Mouse (Mus musculus) B cell, adult 2 months (primary cell): Measurements from ENCODE around the gene Ina.
"Not testable (repeated sequence)": the region's sequence is repeated elsewhere in the genome, so short reads cannot be mapped to it uniquely, and the experiment has no call there.

ENCODE experiments used
- DNase-seq, 2 experiments: peaks; one replicate each; pipeline ENCODE4 v3.0.0; 2022

Ina gene

DNA sequence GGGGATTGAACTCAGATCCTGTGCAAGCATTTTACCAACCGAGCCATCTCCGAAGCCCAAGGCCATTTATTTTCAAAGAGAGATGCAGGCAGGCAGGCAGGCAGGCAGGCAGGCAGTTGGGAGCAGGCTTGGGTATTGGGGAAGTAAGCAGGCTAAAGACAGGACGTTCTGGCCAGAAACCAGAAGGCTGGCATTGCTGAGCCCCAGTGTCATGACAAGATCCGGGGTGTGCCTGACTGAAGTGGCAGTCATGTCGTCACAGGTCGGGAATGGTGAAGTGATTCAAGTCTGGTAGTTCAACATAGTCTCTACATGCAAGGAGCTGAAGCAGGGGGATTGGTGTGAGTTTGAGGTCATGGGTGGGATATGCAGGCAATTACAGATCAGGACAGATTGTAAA, 26.9 kb upstream of the Ina start:
- DNase-seq = no peak

DNA sequence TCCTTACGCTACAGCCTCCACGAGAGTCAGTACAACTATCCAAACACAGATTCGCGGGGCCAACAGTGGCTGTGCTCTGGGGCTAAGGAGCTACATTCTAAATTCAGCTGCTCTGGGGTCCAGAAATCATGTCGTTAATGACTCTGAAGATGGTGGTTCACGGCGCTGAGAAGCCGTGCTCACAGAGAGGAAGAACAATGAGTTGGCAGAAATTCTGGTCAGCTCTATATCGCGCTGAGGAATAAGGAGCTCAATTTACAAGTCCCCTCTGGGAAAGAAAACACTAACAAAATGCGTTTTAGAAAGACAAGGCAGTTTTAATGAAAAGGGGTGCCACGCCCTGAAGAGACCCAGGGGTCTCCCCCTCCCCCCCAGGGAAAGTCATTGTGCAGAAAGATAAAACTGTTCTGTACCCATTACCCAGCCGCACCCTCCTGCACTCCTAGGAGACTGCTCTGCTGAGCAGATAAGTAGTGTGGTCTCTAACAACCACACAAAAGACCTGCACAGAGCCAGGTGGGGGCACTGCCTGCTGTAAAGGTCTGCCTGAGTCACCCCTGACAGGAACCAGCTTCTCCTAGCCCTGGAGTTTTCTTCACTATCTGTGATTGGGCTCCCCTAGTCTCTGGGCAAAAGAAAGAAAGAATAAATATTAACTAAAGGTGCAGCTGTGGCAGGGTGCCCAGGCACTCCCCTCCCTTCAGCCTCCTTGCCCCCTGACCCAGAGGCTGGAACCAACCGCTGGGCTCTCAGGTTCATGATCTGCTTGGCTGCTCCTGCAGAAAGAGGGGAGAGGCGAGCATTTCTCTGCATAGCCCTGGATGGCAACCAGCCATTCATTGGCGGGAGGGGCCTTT, 26.0 kb upstream of the Ina start:
- no peak for DNase-seq

DNA sequence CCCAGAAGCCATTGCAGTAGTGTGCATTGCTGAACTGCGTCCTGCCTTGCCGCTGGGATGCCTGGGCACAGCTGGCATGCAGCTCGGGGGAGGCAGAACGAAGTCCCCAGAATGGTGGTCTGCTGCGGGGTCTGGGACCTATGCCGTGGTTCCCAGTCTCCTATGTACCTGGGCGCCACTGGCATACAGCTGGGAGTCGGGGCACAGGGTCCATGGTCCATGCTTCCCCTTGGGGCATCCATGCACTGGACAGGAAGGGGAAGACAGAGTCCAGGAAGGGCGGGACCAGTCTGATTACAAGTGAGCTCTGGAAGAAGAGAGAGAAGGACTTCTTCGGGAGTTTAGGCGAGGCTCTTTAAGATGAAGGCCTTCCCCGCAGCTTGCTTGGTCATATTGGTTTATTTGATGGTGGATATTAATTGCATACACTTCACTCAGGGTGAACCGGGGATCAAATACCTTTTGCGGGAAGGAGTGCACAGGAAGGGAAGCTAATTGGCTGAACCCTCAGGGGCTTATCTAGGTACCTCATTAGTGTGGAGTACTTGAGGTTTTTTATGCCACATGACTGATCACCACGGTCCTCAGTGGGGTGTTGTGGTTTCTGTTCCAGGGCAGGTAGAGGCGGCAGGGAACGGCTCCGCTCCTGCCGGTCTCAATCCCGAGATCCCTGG, 24.9 kb upstream of the Ina start:
- DNase-seq = no peak

DNA sequence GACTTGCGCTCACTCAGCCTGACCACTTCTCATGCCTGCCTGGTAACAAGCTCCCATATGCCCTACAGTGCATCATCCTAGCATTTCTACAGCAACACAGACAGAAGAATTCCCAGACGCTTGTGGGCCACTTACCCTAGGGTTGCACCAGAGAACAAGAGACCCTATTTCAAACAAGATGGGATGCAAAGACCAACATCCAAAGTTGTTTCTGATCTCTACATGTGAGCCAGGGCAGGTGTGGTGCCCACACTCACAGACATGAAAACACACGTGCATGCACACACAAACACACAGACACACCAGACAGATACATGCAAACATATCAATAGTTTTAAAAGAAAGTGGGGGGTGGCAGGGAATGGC, 24.4 kb upstream of the Ina start:
- no peak for DNase-seq

DNA sequence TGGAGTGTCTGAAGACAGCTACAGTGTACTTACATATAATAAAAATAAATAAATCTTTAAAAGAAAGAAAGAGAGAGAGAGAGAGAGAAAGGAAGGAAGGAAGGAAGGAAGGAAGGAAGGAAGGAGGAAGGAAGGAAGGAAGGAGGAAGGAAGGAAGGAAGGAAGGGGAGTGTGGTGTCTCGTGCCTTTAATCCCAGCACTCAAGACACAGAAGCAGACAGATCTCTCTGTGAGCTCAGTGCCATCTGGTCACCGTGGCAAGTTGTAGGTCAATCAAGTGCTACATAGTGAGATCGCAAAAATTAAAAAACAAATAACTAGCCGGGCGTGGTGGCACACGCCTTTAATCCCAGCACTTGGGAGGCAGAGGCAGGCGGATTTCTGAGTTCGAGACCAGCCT, 23.9 kb upstream of the Ina start:
- not testable (repeated sequence) for DNase-seq

DNA sequence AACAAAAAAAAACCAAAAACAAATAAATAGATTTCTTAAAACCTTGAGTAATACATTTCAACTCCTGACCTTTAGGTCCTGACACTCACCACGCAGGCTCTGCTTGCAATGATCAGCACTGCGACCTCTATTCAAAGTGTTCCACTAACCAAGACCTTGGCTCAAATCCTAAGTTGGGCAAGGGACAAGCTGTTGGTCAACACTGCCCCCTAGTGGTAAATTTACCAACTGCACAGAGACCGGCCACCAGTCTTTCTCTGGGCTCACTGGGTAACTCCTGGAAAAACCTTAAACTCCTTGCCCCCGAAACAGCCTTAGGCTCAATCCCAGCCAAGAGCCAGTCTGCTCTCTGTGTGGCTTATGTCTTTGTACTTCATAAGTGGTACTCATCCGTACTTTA, 23.4 kb upstream of the Ina start:
- DNase-seq = peak; percentile 89 to 91

DNA sequence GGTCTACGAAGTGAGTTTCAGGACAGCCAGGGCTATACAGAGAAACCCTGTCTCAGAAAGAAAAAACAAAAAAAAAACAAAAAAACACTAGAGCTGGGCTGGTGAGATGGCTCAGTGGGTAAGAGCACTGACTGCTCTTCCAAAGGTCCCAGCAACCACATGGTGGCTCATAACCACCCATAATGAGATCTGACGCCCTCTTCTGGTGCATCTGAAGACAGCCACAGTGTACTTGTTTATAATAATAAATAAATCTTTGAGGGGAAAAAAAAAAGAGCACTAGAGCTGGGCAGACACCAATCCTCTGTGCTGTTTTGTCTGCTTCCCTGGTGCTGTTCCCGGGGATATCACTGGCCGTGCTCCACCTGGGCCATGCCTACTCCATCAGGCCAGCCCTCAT, 22.2 kb upstream of the Ina start:
- DNase-seq = not testable (repeated sequence)

DNA sequence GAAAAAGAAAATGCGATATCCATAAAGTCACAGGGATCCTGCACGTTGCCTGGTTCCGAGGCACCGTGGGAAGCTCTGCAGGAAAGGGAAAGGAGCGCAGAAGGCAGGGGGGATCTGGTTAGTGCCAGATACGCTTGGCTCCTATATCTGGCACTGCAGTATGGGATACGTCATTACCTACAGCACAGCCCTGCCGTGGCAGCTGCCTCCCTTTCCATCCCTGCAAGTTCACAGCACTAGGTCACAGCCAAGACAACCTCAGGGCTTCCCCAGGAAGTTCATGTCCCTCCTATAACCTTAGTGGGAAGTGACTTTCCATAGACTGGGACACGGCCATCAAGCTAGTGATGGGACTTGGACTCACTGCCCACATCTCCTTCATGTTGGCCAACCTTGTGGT, 18.4 kb upstream of the Ina start:
- no peak for DNase-seq

DNA sequence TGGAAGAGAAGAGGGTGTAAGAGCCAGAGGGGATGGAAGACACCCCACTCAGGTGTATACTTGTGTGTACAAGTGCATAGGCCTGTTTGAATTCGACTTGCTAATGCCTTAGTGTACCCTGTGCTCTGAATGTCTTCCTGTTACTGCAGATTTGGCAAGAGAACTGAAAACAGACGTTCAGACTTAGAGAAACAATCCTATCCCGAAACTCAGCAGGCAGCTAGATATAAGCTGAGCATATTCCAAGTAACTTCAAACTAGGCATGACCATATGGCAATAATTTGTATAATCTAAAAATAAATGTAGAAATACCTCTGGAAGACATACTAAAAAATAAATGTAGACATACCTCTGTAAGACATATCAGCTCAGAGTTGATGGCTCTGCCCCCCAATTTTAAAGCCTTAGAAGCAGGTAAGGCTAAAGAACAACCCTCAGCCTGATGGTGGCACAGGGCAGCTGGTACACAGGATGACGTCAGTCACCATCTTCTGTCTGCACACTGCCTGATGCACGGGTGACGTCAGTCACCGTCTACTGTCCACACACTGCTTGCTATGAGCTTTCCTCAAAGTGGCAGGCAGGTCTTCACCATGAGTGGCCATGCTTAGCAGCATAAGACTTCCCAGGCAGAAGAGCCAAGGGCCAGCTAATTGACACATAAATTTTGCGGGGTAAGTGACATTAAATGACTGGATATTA, 16.2 kb upstream of the Ina start:
- no peak for DNase-seq

DNA sequence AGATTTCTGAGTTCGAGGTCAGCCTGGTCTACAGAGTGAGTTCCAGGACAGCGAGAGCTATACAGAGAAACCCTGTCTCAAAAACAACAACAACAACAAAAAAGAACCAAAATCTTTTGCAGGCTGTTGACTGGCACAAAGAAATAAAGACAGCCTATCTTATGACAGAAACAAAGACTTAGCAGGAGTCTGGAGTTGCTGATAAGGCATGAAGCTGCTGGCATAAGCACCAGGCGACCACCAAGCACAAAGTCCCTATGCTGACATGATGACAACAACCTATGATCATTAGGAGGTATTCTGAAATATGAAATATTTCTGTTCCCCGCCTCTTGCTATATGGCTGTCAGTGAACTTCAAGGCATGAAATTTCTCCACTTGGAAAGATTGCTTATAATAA, 15.5 kb upstream of the Ina start:
- DNase-seq = no peak

DNA sequence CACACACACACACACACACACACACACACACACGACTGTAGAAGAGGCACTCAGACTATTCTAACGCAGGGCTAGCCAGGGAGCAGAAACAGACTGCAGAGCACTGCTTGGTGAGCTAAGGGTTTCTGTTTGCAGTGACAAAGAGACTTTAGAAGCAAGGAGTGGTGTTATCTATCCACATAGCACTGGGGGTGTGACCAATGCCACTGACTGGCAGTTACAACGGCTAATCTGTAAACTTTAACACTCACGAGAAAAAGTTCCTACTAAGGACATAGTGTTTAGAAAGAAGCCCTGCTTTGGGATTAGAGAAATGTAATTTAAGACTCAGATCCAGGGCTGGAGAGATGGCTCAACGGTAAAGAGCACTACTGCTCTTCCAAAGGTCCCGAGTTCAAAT, 14.7 kb upstream of the Ina start:
- no peak for DNase-seq

DNA sequence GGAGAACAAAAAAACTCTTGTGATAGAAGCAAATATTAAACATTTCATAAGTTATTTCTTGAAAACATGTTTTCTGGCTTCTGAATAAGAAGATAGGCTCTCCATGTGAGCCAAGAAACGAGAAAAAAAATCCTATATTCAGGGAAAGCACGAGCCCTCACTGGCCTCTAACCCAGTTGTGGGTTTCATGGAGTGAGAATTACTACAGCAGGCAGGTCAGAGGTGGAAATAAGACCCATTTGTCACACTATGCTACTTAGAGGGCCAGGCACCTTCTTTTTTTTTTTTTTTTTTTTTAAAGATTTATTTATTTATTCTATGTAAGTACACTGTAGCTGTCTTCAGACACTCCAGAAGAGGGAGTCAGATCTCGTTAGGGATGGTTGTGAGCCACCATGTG, 14.1 kb upstream of the Ina start:
- DNase-seq = not testable (repeated sequence)

DNA sequence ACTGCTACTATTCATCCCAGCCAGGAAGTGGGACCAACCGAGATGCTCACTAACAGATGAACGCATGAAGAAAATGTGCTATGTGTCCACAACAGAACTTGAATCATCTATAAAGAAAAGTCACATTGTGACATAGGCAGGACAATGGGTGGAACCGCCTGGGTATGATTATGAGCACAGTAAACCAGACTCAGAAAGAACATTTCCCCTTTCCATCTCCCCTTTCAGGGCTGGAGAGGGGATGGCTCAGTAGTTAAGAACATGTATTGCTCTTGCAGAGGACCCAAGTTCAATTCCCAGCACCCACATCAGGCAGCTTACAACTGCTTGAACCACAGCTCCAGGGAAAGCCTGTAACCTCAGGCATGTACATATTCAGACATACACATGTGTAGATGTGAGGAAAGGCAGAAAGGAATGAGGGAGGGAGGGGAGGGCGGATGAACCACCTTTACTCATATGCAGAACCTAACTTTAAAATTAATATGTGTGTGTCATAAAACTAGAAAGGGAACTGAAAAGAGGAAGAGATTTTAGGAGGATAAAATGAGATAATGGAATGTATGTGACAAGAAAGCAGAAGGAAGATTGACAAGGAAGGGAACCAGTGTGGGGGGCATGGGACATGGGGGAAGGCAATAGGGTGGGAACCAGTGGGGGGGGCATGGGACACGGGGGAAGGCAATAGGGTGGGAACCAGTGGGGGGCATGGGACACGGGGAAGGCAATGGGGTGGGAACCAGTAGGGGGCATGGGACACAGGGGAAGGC, 10.6 kb upstream of the Ina start:
- no peak for DNase-seq

DNA sequence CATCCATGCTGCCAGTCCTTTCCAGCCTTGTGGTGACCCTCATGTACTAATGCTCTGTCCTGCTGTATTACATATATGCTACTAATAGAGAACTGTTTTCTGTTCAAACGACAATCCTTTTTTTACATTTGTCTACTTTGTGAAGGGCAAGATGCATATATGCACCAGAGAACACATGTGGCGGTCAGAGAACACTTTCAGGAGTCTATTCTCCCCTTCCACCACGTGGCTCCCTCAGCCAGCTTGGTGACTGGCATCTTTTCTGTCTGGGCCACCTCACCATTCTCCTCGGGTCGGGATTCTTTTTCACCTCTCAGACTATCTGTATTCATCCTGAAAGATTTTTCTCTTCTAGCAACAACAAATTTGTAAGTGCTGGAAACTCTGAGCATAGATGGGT, 8.6 kb upstream of the Ina start:
- no peak for DNase-seq

DNA sequence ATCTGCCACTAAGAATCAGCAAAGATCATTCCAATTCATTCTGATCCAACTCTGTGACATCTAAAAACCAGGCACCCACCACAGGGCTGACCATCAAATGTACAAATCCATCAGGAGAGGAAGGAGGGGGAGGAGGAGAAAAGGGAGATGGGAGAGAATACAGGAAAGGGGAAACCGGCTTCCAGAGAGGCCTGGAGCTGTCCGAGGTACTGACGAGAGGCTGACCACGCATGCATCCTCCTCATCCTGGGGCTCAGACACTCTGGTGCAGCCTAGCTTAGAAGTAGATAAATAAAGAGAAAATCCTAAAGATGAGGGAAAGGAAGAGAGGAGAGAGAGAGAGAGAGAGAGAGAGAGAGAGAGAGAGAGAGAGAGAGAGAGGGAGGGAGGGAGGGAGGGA, 8.2 kb upstream of the Ina start:
- DNase-seq = no peak

DNA sequence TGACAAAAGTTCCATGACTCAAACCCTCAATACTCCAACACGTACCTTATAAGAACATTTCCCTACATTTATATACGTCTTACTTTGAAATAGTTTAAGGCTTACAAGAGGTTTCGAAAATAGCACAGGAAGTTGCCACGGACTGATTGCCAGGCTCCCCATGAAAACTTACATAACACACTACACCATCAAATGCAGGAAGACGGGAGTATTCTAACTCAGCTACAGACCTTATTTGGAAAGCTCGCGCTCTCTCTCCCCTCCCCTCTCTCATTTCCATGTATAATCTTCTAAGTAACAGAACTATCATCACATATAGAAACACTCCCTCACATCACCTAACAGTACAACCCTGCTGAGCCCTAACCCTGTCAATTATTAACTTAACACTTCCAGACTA, 5.1 kb upstream of the Ina start:
- DNase-seq = no peak

DNA sequence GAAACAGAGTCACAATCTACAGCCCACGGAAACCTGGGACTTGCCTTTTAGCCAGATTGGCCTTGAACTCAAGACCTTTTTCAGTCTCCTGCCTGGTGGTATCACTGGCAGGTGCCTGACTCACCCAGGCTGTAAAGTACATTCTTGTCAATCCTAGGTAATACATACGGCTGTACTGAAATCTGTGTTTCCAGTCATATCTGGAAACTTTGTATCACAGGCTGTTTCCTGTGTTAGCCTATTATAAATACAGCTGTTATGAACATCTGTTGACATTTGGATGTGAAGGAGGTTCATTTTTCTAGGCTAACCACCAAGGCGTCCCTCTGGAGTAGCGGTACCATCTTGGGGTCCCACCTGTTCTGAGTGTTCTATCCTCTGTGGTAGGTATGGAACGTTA, 4.6 kb upstream of the Ina start:
- no peak for DNase-seq

DNA sequence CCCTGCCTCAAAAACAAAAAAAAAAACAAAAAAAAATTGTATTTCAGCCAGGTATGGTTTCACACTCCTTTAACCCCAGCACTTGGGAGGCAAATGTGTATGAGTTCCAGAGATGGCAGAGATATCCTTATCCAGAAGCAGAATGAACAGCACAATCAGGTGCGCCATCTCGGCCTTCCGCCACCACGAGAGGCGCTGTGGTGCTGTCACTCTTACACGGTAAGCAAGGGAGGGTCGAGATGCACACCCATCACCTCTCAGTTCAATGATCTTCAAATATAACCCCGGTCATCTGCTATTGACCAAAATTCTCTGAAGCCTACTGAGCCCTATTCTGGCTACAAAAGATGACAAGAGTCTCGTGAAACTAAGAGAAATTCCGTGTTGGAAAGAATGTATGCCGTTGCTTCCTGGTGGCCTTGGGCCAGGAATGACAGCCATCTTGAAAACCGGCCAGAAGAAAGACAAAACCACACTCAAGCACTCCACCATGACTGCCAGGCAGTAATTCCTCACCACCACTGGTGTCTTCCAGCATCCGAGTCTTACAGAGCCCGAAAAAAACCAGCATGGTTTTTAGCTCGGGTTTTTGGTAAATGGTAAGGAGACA, 1.9 kb upstream of the Ina start:
- no peak for DNase-seq

DNA sequence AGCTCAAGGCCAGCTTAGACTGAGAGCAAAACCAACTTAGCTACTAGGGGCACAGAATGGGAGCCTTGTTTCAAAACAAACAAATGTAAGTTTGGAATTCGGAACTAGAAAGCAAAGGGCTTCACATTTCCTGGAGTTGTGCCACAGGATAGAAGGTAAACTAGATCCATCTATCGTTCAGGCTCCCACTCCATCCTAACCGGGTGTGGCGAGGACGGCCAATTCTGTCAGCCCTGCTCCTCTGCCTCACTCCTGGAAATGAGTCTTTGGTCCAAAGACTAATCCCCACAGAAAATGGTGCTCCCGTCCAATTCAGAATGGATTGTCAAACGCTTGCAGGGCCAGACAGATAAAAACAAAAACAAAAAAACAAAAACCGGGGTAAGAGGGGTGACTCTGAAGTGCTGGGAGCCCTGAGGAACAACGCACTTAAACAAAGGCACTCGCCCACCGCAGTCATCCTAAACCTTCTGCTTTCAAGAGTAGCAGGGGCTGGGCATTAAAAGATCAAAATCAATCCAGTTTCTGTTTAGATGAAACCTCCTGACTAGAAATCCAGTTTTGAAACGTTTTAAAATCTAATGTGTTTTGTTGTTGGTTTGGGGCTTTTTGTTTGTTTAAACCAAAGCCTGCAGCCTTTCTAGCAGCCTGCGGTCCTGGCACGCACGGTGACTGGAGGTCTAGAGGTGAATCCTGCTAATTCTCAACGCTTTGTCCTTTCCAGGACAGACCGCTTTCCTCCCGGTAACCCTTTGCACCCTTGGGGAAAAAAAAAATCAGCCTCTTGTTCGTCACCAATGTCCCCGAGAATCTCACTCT, 949 bp upstream of the Ina start:
- DNase-seq = no peak

DNA sequence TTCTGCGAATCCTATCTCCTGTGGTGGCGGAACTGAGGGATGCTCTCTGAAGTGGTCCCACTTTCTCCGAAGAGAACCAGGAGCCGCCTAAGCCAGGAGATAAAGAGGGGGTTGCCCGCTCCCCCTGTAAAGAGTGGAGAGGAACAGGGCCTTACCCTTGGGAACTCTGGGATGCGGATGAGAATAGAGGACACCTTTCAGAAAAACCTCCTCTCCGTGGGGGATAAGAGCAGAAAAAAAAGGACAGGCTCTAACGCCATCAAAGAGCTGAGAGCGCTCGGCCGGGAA, 395 bp upstream of the Ina start:
- no peak for DNase-seq

DNA sequence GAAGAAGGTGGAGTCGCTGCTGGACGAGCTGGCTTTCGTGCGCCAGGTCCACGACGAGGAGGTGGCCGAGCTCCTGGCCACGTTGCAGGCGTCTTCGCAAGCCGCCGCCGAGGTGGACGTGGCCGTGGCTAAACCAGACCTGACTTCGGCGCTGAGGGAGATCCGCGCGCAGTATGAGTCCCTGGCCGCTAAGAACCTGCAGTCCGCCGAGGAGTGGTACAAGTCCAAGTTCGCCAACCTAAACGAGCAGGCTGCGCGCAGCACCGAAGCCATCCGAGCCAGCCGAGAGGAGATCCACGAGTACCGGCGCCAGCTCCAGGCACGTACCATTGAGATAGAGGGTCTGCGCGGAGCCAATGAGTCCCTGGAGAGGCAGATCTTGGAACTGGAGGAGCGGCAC, 898 bp downstream of the Ina start:
- no peak for DNase-seq

DNA sequence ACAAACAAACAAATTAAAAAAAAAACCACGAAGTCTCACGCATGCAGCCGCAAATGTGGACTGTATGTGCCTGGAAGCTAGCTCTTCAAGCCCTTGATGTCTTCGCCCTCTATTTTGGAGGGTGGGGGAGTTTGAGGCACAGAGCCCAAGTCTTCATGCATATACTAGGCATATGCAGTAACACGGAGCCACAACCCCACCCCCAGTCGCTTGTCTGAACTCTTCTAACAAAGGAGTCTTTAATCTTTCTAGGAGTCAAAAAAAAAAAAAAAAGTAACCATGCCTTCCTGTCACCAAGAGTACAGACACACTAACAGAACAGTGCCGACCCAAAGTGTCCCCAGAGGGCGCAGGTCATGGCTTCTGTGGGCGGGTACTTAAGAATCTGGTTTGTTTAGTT, 1.5 kb downstream of the Ina start:
- no peak for DNase-seq
